Mouse (Mus musculus) ES-E14 (cell line): Measurements from ENCODE around the gene Krtcap2. TPM values are rescaled to one million over a fixed set of nuclear protein-coding genes. Genes with fewer than 3 reads are reported as not detected.

ENCODE experiments used
- DNase-seq: peaks from one replicate; pipeline ENCODE4 v3.0.0-alpha.2; 2013; ENCODE audit warnings: low read depth, low spot score
- H3K27ac ChIP-seq: 2 replicates; pipeline ENCODE4 v1.5.1; 2012; ENCODE audit warnings: low read depth, mild to moderate bottlenecking, low read length, moderate library complexity, mixed read lengths; ENCODE audit not compliant: poor library complexity, insufficient read depth, severe bottlenecking
- H3K36me3 ChIP-seq: 2 replicates; pipeline ENCODE4 v1.6.1; 2012; ENCODE audit warnings: mild to moderate bottlenecking, low read length, moderate library complexity, mixed read lengths; ENCODE audit not compliant: control insufficient read depth, poor library complexity, insufficient read depth, severe bottlenecking
- H3K4me1 ChIP-seq, 2 experiments: fragments of 150-350 bp in 1 of 2; sonication (generic) in 1 of 2; 2 replicates each; pipeline ENCODE4 v1.6.1; 2012; ENCODE audit warnings: low read length in 2 of 2, mild to moderate bottlenecking in 1 of 2, mixed read lengths in 1 of 2; ENCODE audit not compliant: control insufficient read depth in 2 of 2, insufficient read depth in 2 of 2, poor library complexity in 1 of 2
- H3K4me3 ChIP-seq, 2 experiments: fragments of 150-350 bp in 1 of 2; sonication (generic) in 1 of 2; 2 replicates each; pipeline ENCODE4 v1.5.1; 2012; ENCODE audit warnings: low read length in 2 of 2, low read depth in 1 of 2, mild to moderate bottlenecking in 1 of 2, mixed read lengths in 1 of 2; ENCODE audit not compliant: insufficient read depth in 1 of 2, poor library complexity in 1 of 2, severe bottlenecking in 1 of 2
- H3K9ac ChIP-seq: 2 replicates; pipeline ENCODE4 v1.6.1; 2012; ENCODE audit warnings: low read depth, mild to moderate bottlenecking, low read length, mixed read lengths; ENCODE audit not compliant: poor library complexity, insufficient read depth, severe bottlenecking
- H3K9me3 ChIP-seq: fragments of 150-350 bp; sonication (generic); 2 replicates; pipeline ENCODE4 v1.6.1; 2012; ENCODE audit warnings: low read depth, mild to moderate bottlenecking, low read length; ENCODE audit not compliant: control insufficient read depth, insufficient read depth
- CHD2 ChIP-seq: IDR thresholded peaks from 2 replicates; pipeline ENCODE4 v1.6.1; 2014; ENCODE audit warnings: mild to moderate bottlenecking, low read depth, low read length, inconsistent platforms
- HCFC1 ChIP-seq: IDR thresholded peaks from 2 replicates; pipeline ENCODE4 v1.6.1; 2012; ENCODE audit warnings: low read length, inconsistent platforms, borderline replicate concordance; ENCODE audit not compliant: insufficient read depth
- MAFK ChIP-seq: IDR thresholded peaks from 2 replicates; pipeline ENCODE4 v1.6.1; 2014; ENCODE audit warnings: mild to moderate bottlenecking, low read depth, low read length, inconsistent platforms; ENCODE audit not compliant: insufficient read depth
- ZC3H11A ChIP-seq: IDR thresholded peaks from 2 replicates; pipeline ENCODE4 v1.6.1; 2012; ENCODE audit warnings: low read depth, mild to moderate bottlenecking, inconsistent platforms, low read length, borderline replicate concordance
- ZNF384 ChIP-seq: IDR thresholded peaks from 2 replicates; pipeline ENCODE4 v1.6.1; 2012; ENCODE audit warnings: low read depth, low read length, inconsistent platforms
- in situ Hi-C, 2 experiments: fragments of 600-800 bp; cut with MboI; formaldehyde crosslinking; loops; one replicate each; pipeline ENCODE4 v1.15.1; 2025; ENCODE audit warnings: low sequenced_read_pairs in 2 of 2, inconsistent platforms in 1 of 2; ENCODE audit not compliant: unreplicated experiment in 2 of 2
- total RNA-seq: library from RNA; depleted of rRNA; stranded (reverse); fragments of 300-350 nt; gene quantifications from 2 replicates; pipeline ENCODE4 v1.2.3, GENCODE M21; 2012

The Krtcap2 gene
- total RNA-seq, 1 experiment = 134 TPM

DNA sequence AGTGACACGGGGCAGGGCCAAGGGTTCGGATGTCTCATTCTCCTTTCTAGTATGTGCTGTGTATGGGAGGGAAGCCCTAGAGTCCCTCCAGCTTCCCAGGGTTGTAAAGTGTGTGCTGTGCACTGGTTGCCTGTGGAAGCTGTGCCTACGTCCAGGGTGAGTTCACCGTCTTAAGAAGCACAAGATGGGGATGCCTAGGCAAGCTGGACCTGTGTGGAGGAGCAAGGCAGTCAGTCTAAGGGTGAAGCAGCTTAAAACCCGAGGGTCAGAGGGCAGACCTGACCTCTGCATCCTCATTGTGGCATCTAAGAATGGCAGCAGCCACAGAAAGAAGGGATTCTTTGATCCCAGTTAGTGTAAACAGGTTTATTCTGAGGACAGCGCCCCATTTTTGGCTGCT lies 37.0 kb upstream of the Krtcap2 start:
- no peaks in the 10 kb centered on the region for H3K9me3 ChIP-seq
- no peak overlapping the region for H3K9ac ChIP-seq
- no peak overlapping the region for H3K4me3 ChIP-seq
- DNase-seq = no peak
- H3K4me1 ChIP-seq = peaks cover 2 to 3% of the 10 kb centered on the region in 2 experiments; a peak in 1 of 4 replicates
- H3K36me3 ChIP-seq = peaks cover 56% of the 10 kb centered on the region
- in situ Hi-C loops = no loop called here
- no peak overlapping the region for H3K27ac ChIP-seq
- TF ChIP-seq CHD2 (no peak), ZNF384 (no peak), HCFC1 (no peak), ZC3H11A (no peak), MAFK (no peak)

DNA sequence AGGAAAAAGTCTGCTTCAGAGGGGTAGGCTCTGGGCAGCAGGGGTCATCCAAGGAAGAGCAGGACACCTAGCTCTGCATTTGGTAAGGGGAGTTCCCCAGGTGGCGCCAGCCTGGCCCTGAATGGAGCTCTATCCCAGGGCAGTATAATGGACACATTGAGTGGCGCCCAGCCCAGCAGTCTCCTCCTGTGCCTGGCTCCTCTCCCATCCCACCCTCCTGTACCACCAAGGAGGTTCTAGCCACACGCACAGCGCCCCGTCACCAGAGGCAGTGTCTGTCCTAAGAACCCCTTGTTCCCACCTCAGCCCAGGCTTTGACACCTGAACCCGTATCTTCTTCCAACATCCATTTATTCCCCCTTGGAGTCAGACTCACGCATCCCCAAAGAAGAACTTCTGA lies 36.0 kb upstream of the Krtcap2 start:
- peaks cover 49% of the 10 kb centered on the region for H3K36me3 ChIP-seq
- H3K27ac ChIP-seq = no peak overlapping the region
- TF ChIP-seq CHD2 (no peak), ZC3H11A (no peak), MAFK (no peak), HCFC1 (no peak), ZNF384 (no peak)
- in situ Hi-C loops = no loop called here
- no peaks in the 10 kb centered on the region for H3K9me3 ChIP-seq
- DNase-seq = no peak
- H3K4me3 ChIP-seq = no peak overlapping the region
- no peak overlapping the region for H3K9ac ChIP-seq
- H3K4me1 ChIP-seq = peaks cover 3% of the 10 kb centered on the region in 2 experiments; a peak in 1 of 4 replicates

DNA sequence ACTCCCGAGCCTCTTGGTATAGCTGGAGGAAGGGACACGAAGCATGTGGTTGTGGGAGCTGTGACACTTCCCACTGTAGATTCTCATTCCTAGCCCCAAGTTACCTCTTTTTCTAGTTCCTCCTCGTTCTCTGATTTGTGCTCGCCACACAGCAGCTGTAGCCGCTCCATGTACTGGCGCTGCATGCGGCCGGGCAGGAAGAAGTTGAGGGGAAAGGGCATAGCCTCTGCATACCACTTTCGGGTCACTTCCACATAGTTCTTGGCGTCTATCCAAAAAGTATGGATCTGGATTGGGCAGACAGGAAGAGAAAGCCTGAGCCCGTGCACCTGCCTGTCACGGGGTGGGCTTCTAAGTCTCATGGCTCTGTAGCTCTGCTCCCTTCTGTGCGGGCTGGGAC lies 35.6 kb upstream of the Krtcap2 start:
- peaks cover 3 to 5% of the 10 kb centered on the region in 2 experiments; a peak in 2 of 4 replicates for H3K4me1 ChIP-seq
- no peak for DNase-seq
- no peak overlapping the region for H3K9ac ChIP-seq
- in situ Hi-C loops = no loop called here
- TF ChIP-seq ZNF384 (no peak), CHD2 (no peak), ZC3H11A (no peak), MAFK (no peak), HCFC1 (no peak)
- H3K9me3 ChIP-seq = no peaks in the 10 kb centered on the region
- H3K4me3 ChIP-seq = no peak overlapping the region
- H3K36me3 ChIP-seq = peaks cover 46% of the 10 kb centered on the region
- H3K27ac ChIP-seq = no peak overlapping the region

DNA sequence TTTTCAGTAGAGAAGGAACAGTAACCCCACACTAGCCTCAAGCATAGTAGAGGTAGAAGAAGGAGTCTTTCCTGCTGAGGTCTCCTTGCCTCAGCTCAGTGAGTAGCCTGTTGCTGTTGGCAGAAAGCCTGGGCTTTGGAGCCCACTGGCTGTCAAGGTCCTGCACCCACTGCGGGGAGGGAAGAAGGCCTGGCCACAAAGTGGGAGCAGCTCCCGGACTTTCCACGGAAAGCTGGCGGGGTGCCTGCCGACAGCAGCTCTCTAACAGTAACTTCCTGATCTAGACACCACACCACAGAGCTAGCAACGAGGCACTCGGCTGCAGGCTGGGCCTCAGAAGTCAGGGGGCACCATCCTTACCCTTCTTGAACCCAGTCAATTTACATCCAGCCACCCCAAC lies 35.0 kb upstream of the Krtcap2 start:
- TF ChIP-seq ZNF384 (no peak), ZC3H11A (no peak), HCFC1 (no peak), CHD2 (no peak), MAFK (no peak)
- peaks cover 43% of the 10 kb centered on the region for H3K36me3 ChIP-seq
- no peaks in the 10 kb centered on the region for H3K9me3 ChIP-seq
- DNase-seq = no peak
- in situ Hi-C loops = no loop called here
- H3K9ac ChIP-seq = no peak overlapping the region
- no peak overlapping the region for H3K4me3 ChIP-seq
- H3K27ac ChIP-seq = no peak overlapping the region
- peaks cover 3 to 11% of the 10 kb centered on the region in 2 experiments; a peak in 2 of 4 replicates for H3K4me1 ChIP-seq

DNA sequence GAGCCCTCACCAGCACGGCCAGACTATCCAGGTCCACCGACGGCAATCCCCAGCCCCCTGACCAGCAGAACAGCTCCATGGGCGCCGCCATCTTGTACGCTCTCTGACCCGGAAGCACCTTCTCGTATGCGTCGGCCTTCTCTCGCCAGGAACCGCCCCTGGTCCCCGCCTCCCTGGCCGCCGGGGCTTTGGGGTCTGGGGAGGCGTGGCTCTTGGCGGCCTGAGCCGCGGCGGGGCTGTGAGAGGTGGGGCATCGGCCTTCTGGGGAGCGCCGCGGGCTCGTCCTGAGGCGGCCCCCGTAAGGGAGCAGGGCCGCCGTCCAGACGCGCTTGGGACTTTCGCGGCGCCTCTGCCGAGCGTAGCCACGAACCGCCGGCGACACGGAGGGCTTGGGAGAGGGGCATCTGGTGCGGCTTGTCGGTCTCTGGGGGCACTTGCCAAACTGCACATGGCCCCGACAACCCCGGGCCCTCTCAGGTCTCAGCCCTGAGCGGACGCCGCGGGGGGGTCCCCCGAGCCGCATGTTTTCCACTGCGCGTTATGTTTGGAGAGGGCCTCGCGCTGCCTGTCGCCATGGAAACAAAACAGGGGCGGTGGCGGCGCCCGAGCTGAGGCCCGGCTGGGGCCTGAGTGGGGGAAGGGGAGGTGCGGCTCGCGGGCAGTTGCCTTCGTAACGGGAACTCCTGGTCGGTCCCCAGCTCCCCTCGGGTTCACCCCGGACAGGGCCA lies 31.8 kb upstream of the Krtcap2 start:
- Histone ChIP-seq H3K9ac (peak overlapping the region; percentile 95), H3K36me3 (peaks cover 18% of the 10 kb centered on the region), H3K27ac (peak overlapping the region; percentile 91), H3K4me1 (peaks cover 3 to 17% of the 10 kb centered on the region in 2 experiments; a peak in 2 of 4 replicates), H3K4me3 (peak overlapping the region; percentile 95), H3K9me3 (no peaks in the 10 kb centered on the region)
- TF ChIP-seq HCFC1 (peak; percentile 85), ZNF384 (no peak)
- peak; percentile 92 for DNase-seq
- in situ Hi-C loops = no loop called here
